Mouse (Mus musculus) lung, adult 2 months (tissue): Measurements from ENCODE around the gene Cryzl1.

Source experiments
- CTCF ChIP-seq: fragments of 200-500 bp; IDR thresholded peaks from 2 replicates; pipeline ENCODE4 v1.5.1; 2011; ENCODE audit warnings: mild to moderate bottlenecking, low read length, control low read depth; ENCODE audit not compliant: insufficient read depth
- POLR2A ChIP-seq: fragments of 200-500 bp; IDR thresholded peaks from 2 replicates; pipeline ENCODE4 v1.6.1; 2011; ENCODE audit warnings: low read depth, mild to moderate bottlenecking, control low read depth, low read length, borderline replicate concordance; ENCODE audit errors: extremely low read depth

DNA sequence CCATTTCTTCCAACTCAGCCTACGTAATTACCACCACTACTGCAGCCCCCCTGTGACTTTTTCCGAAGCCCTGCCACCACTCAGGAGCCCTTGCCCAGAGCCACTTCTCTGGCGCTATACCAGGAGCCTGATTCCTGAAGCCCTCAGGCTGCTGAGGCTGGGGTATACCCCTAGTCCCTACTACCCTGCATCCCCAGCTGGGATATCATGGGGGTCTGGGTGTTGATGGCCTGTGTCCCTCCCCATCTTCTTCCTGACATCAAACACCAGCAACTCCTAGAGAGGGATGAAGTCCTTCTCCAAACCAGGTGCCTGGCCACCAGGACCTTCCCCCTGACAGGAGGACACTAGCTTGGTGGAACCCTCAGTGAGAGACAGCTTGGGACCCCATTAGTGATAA is 76.6 kb downstream of the Cryzl1 start:
- TF ChIP-seq CTCF: no peak
- no peak for TF ChIP-seq POLR2A
